Mouse (Mus musculus): ENCODE measurements around the gene Pax5.
"Not testable (repeated sequence)": the region's sequence is repeated elsewhere in the genome, so short reads cannot be mapped to it uniquely, and the experiment has no call there.

Pax5 gene

DNA sequence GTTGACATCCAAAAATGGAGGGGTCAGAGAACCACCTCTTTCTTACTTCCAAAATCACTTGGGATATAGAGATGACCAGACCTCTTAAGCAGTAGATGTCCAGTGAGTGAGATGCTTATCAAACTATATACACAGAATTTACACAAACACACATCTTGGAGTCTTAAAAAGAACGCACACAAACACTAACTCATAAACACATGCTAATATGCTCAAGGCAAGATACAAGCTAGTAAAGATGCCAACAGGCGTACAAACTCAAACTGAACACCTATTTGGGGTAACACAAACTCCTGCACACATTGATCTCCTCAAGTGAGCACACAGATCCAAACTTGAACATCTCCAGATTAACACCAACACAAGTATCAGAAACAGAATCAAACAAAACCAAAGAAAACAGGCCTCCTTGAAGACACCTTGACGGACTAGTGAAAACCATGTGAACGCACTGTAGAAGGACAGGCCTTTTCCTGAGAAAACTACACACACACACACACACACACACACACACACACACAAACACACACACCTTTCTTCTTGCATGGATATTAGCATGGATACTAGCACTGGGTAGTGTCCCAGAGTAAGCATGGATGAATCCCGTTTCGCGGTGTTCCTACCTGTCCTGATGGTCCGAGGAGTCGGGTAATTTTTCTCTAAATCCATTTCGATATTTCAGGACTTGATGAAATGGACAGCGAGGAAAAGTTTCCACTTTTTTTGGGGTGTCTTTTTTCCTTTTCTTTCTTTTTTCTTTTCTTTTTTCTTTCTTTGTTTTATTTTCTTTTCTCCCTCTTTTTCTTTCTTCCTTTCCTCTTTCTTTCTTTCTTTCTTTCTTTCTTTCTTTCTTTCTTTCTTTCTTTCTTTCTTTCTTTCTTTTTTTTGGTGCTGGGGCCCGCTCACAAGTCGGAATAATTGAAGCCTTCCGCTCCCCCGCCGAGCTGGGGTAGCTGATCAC, at the start of gene Pax5:
Pax5 (minus strand) TSS at position 748 of the 961 bp plus-strand sequence.
- DNase-seq (ENCODE audit: low spot score): no peak

DNA sequence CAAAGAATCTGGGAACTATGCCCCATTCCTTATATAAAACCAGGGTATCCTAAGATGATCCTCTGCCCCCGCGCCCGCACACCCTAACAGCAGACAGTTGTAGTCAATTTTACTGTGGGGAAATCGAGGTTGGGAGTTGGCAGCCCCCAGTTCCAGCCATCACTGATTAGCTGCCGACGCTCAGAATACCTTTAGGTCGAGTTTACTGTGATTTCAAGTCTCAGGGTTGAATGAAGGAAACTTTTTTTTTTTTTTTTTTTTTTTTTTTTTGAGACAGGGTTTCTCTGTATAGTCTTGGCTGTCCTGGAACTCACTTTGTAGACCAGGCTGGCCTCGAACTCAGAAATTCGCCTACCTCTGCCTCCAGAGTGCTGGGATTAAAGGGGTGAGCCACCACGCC, 46.8 kb upstream of the Pax5 start:
- not testable (repeated sequence) for DNase-seq (ENCODE audit: low spot score)

DNA sequence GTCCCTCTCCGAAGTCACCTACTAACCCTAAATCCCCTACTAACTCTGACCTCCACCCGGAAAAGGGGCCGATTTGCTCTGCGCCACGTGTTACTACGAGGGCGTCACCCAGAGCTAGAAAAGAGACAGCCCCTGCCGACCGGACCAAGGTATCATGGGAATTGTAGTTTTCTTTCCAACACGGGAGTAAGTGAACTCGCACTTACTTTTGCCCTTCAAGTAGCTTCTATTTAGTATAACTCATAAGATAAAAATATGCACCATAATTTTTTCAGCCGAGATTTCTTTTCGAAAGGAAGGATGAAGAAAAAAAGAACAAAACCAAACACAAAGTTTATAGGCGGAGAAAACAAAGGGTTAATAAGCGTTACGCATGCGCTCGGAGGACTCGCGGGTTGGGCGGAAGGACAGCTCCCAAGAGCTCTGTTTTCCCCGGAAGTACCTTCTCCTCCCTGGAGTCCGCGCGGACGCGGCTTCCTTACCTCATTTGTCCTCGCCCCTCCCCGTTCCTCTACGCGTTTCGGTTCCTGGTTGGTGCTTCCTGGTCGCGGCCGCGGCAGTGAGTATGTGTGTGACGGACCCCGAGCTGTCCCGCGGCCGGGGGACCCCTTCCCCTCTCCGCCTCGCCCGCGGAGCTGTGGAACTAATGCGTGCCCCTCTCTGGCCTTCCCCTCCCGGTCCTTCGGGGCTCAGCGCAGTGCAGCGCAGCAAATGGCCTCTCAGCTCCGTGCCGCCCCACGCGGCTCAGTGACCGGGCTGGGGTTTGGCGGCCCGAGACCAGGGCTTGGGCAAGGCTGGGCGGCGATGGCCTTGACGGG, 46.1 kb upstream of the Pax5 start:
- peak; percentile 96 for DNase-seq (ENCODE audit: low spot score)

DNA sequence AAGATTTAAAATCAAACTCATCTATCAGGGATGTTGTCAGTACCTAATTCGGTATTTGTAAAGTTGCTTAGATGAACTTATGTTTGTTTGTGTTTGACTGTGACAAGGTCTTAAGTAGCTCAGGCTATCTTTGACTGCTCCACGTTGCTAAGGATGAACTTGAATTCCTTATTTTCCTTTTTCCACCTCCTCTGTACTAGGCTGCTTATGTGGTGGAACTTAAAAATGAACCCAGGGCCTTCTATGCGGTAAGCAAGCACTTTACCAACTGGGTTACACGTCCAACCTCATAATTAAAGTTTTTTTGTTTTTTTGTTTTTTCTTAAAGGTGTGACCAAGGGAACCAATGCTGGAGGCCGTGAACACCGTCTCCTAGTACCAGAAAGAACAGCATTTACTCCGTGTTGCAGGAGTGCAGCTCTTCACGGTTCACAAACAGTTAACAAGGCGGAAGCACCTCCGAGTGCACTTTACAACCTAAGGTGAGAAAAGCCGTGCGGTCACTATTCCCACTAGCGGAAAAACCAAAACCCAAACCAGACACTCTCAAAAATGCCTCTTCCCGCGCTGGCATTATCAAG, 45.4 kb upstream of the Pax5 start, which contains the start of gene Zcchc7:
Zcchc7 (plus strand) TSS at position 325 of the 581 bp plus-strand sequence.
- no peak for DNase-seq (ENCODE audit: low spot score)

DNA sequence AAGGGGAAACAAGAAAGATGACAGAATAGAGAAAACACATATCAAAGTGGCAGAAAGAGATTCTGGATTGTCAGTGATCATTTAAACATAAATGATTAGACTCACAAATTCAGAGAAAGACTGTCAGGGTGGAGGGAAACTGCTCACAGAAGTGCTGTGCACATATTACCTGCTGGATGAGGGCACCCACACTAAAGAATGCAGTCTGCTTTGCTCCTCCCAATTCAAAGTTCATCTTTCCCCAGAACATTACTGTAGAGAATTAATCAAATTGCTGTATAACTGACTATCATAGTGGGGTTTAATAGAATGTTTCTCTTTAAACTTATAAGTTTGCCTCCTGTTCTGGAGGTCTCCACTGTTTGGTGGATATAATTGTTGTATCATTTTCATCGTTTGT, 30.2 kb upstream of the Pax5 start:
- DNase-seq (ENCODE audit: low spot score): no peak

DNA sequence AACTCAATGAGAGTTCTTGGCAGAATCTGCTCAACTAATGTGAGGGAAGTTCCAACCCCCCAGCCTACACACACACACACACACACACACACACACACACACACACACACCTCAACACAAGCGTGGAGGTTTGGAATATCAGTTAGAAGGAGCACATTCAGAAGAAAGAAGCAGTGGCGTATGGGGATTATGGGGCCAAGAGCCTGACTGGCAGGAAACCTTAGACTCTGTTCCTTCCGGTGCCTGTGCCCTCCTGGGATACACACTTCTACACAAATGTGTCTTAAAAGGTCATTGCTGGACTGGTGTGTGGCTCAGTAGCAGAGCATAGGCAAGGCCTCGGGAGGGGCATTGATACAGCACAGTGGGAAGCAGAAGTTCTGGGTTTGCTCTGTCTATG, 10.9 kb upstream of the Pax5 start:
- no peak for DNase-seq (ENCODE audit: low spot score)

DNA sequence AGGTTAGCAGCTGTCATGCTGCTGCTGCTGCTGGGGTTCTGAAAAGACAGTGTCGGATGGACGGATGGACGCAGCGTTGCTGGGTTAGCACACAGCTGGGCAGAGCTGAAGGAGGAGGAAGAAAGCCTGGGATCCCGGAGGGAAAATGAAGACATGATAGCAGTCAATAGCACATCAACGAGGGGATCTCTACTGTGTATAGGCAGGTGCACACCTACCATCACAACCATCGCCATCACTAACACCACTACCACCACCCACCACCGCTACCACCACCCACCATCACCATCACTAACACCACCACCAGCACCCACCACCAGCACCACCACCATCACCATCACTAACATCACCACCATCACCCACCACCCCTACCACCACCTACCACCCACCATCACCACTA, 9.8 kb upstream of the Pax5 start:
- DNase-seq (ENCODE audit: low spot score): no peak

DNA sequence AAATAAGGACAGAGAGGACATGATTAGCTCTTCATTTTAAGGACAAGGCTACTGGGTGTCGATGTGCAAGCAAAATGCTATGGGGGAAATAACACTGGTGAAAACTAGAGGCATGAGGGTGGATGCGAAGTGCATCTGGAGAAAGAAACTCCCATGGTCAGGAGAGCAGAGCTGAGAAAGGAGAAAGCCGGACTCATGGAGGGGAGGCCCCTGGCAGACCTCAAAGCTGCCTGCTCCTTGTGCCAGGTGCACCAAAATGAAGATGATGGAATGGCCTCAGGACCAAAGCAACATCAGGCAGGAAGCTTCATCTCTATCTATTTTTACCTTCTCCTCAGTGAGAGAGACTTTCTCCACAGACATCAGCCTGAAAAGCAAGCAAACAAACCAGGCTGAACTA, 7.4 kb upstream of the Pax5 start:
- DNase-seq (ENCODE audit: low spot score): no peak

DNA sequence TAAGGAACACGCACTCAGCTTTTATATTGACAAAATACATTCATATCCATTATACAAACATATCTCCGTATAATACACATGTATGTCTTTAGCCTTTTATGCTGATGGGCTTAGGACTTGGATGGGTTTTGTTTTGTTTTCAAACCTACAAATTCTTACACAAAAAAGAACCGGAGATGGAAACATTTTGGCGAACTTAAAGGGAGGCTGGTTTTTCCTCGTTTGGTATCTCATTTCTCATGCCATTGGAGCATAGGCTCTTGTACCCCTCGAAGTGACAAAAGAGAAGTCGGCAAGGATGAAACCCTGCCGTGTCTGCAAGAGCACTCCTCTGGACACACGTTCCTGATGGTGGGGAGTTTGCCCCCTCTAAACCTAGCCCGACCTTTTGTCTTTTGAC, 6.1 kb upstream of the Pax5 start:
- DNase-seq (ENCODE audit: low spot score): no peak

DNA sequence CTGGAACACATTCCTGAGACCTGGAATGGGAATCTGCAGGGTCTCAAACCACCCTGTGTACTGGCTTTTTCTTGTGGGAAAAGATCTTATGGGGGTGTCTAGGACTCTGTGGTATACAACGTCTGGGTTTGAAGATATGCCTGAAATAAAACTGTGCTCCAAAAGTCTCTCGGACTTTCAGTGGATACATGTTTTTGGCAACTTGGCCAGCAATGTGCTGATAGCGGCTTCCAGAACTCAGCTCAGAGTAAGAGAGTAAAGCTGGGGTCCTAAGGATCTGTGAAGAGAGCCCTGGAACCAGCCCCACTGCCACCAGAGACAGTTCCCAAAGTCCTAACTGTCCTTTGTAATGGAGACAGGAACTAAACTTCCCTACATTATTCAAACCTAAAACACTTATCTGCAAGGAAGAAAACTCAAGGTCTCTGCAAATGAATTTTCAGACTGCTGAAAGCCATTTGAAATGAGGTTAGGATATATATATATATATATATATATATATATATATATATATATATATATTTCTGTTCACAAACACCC, 5.4 kb upstream of the Pax5 start:
- DNase-seq (ENCODE audit: low spot score): no peak

DNA sequence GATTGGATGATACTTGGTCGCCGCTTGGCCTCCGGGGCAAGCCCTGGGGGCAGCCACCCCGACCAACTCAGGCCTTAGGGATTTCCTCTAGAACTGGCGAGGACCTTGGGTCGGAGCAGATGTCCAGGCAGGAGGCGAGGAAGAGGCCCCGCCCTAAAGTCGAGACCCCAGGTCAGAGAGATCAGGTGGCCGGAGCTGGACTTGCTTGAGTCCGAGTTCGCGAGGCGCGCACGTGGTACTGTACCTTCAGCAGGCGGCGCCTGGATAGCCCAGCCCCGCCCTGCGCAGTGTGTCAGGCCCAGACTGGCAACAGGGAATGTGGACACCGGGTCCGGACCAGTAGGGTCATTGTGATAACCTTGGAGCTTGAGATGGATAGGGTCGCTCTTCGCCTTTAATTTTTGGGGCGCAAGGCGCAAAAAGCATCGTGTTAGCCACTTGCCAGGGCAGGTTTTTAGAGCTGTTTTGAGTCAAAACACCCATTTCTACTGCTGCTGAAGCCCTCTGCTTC, 3.9 kb upstream of the Pax5 start:
- DNase-seq (ENCODE audit: low spot score): no peak

DNA sequence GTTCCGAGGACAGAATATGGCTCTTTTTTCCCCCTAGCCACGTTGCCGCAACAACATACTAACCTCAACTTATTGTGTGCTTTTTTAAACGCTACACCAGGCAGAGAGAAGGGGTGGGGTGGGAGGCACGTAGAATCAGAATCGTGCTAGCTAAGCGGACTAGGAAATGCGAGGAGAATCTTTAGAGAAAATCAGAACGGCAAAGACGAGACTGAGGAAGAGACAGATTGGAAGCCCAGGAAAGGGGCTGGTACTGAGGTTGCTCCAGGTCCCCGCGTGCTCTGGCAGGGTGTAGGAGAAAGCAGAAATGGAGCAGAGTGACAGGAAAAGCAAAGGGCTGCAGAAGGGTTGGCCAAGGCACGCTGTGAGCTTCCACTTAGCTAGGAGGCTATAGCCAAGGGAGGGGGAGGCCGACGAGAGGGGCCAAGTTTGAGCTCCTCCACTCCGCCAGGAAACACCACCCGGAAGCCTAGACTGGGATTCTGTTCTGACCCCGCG, 3.3 kb upstream of the Pax5 start:
- no peak for DNase-seq (ENCODE audit: low spot score)

DNA sequence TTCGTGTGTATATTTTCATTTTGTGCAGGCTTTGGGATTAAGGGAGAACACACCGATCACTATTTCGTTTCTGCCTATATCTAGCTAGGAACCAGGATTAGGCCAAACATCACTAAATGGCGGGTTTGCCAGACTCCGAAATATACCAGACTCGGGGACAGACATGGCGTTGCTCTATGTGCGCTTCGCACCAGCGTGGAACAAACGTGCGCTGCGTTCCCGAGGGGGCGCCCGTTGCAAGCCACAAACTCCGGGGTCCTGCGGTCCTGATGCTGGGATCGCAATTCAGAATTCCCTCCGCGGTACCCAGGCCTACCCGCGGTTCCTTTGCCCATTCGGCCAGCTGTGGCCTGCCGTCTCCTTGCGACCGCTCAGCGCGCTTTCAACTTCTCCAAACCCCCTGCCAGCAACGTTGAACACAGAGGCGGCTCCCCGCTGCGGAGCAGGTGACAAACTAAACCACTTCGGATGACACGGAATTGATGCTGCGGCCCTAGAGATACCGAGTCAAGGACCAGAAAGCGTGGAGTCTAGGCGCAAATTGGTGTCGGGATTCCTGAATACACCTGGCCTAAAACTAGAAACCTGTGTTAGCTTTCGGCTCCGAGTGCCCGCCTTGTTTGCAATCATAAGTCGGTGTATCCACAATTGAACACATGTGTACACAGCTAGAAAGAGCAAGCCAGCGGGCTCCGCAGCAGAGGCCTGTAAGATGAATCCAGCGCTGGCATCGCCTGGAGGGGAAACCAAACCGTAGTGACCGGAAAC, 2.7 kb upstream of the Pax5 start:
- DNase-seq (ENCODE audit: low spot score): no peak

DNA sequence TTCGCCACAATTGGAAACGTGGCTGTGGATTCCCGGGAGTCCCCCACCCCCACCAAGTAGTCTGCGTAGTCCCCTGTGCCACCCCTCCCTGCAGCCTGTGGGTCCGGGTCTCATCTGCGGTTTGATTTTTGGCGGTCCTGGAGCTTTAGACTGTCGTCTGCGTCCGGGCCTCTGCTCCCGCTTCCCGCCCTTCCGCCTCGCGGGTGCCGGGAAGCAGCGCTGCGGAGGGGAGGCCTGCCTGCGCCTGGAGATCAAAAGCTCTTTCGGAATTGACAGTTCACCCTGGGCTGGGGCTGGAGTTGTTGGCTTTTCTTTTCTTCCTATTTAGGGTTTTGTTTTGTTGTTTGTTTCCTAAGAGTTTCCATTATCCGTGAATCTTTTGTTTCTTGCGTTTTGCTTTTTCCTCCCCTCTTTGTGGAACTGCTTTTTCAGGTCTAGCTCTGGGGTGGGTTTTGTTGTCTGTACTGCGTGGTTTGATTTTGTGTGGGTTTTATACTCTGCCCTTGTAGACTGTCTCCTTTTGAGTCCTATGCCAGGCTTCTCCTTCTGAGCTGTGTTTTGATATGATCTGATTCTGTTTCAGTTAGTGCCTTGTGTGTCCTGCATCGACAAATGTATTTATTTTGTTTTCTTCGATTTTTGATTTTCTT, 1.9 kb upstream of the Pax5 start:
- peak; percentile 8 for DNase-seq (ENCODE audit: low spot score)

DNA sequence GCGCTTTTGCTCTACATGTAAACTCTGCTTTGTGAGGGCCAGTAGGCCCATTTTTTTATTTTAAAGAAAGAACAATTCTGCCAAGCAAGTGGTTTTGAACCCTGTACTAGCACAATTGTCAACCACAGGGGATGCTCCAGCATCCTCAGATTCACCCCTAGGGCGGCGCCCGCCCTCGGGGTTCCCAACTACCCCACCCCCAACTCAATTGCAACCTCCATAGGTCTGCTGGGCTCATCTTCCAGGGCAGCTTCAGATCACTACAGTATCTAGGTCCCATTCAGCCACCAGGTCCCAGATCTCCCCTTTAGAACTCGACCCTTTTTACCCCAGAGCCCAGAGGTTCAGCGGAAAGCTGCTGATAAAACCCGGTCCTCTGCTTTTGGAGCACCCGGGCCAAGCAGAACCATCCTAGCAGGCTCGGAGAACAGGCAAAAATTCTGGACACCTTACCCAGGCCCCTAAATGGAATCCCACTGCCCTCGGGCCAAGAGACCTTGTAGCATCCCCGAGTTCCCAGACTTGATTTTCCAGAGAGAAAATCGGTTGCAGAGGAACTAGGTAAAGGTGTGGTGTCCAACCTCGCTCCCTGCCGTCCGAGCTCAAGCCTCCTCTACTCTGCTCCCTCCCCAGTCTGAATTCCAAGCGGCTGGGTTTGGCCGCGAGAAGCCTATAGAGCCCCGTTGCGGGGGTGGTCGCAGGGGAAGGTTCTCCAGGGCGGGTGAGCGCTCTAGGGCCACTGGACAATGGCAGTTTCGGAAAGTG, 1.0 kb upstream of the Pax5 start:
- DNase-seq (ENCODE audit: low spot score): no peak

DNA sequence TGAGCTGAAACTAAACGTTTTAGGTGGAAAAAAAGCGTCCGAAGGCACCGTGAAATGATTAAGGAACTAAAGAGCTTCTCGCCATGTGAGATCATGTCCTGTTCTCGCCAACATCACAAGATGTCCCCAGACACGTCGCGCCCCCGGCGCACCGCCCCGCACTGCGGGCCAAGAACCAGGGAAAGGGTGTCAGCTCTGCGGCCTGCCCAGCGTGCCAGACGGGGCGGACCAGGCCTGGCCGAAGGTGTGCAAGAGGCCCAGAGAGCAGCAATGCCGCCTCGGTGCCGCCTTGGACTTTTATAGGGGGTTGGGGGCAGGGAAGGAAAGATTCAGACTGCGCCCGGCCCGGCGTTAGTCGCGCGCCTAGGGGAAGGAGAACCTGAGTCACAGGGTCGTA, 412 bp upstream of the Pax5 start:
- DNase-seq (ENCODE audit: low spot score): peak; percentile 18

DNA sequence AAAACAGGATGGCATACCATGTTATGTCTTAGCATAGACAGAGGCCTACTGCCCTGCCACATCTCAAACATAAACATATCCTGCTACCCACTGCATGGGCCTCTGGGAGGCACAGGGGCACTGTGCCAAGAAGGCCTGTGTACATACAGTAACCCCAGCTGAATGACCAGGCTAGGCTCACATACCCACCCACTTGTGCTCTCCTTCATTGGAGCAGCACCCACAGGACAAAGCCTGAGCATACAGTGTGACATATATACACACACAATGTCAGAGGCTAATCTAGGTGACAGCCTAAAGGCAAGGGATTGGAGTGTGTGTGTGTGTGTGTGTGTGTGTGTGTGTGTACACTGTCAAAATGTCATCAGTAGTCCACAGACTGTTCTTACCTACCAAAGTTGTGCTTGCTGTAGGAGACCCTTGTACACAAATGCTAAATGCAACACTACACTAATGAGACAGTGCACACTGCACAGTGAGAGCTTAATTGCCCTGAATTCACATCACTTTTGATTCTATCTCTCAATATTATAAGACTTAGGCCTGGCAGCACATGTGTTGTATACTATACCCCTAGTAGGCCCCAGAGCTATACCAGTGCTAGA, 1.1 kb downstream of the Pax5 start:
- no peak for DNase-seq (ENCODE audit: low spot score)

DNA sequence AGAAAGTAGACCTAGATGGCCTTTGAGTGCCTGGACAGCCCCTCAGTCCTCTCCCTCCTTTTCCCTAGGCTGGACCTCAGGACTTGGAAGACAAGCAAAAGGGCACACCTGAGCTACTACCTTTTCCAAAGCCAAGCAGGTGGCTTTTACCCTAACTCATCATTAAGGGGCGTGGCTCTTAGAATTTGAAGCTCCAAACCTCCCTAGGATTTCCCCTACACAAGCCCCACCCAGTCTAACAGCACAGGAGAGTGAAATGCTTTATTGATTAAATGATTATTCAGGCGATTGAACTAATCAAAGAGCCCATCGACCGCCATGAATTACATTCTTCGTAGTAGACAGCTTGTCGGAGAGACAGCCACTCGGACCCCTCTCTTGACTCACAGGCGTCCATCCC, 2.0 kb downstream of the Pax5 start:
- no peak for DNase-seq (ENCODE audit: low spot score)

DNA sequence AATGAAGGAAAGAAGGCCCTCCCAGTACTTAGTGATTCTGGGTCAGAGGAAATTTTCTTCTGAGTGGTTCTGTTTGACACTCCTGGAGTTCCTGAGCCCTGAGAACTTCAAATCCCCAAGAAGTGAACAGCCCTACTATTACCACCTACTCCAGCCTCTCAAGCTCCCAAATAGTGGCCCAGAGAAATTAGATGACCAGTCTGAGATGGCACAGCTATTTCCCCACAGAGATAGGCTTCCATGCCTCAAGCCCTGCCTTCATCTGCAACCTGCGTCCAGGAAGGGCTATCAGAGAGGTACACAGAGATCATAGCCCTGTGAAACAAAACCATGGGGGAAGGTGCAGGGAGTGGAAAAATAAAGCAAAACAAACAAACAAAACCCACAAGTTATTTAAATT, 3.4 kb downstream of the Pax5 start:
- no peak for DNase-seq (ENCODE audit: low spot score)
